Mouse (Mus musculus) retina, postnatal 1 day (tissue): ENCODE results near the gene Sepsecs.
"Not testable (repeated sequence)": the region's sequence is repeated elsewhere in the genome, so short reads cannot be mapped to it uniquely, and the experiment has no call there.

Source experiments
- DNase-seq: peaks from one replicate; pipeline ENCODE4 v3.0.0-alpha.2; 2012

Sepsecs gene

DNA sequence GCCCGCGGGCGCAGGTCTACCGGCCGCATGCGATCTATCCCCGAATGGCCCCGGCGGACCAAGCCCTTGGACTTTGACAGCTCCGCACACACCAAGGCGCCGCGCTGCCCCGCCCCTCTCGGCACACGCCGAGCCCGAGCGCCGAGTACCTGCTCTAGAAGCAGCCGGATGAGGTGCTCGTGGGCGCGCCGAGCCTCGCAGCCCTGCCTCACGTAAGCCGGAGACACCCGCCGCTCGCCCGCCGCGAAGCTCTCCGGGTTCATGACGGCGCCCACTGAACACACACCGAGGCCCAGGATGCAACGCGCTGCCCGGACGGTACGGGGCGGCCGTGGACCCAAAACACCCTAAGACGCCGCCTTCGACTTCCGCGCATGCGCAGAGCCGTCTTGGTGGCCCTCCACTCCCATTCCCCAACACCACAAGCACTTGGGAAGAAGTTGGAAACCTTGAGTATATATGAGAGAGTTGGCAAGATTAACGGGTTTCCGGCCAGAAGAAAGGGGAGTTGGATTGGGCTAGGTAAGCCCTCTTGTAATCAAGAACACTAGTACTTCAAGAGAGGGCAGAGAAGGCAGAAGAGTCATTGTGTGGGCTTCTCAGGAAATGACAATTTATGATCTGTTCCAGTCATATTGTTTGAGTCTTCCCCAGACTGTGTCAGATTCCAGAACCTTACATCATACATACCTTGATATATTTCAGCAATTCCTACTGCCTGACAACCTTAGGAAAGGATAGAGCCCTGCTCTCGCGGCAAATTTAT lies at the start of gene Sepsecs:
TSS of gene Sepsecs (minus strand) at position 283 of the 766 bp plus-strand sequence.
- peak; percentile 95 for DNase-seq

- no peak for DNase-seq
Measured at GRCm38 (mm10) chr5:52716742-52717448, 47.4 kb upstream of the Sepsecs start.

GRCm38 (mm10) chr5:52712704-52713103 lies 43.2 kb upstream of the Sepsecs start:
- DNase-seq: no peak

- DNase-seq: no peak
Measured at GRCm38 (mm10) chr5:52704562-52704961, 35.1 kb upstream of the Sepsecs start.

- DNase-seq: not testable (repeated sequence)
Measured at GRCm38 (mm10) chr5:52697882-52698440, 28.5 kb upstream of the Sepsecs start.

DNA sequence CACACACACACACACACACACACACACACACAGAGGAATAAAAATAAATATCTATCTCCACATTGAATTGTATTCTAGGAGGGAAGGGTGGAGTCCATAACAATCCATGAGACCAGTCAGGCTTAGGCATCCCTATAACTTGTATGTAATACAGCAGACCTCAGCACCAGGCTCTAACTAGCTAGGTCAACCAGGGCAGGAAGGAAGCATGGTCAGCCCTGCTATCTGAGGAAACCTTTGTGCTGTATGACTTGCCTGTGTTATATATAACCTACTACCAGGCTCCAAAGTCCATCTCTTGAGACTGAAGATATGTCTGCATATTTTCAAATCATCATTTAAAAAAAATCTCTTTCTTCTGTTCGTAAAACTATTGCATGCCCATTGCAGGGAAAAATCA lies 27.8 kb upstream of the Sepsecs start:
- DNase-seq: no peak

GRCm38 (mm10) chr5:52687741-52688455 lies 18.4 kb upstream of the Sepsecs start:
- DNase-seq: no peak

DNA sequence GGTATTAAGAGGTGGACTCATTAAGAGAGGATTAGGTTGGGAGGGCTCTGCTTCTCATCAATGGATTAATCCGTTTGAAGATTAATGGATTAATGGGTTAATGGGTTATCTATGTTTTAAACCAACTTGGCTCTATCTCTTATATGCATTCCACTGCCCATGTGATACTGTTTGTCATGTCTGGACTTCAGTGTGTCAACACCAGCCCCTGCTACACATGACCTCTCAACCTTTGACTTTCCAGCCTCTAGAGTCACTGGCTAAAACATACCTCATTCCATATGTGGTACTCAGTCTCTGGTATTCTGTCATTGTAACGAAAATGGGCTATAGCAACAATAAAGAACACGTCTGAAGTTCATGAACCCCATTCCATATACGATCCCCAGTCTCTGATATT lies 11.6 kb upstream of the Sepsecs start:
- DNase-seq: peak; percentile 48

DNA sequence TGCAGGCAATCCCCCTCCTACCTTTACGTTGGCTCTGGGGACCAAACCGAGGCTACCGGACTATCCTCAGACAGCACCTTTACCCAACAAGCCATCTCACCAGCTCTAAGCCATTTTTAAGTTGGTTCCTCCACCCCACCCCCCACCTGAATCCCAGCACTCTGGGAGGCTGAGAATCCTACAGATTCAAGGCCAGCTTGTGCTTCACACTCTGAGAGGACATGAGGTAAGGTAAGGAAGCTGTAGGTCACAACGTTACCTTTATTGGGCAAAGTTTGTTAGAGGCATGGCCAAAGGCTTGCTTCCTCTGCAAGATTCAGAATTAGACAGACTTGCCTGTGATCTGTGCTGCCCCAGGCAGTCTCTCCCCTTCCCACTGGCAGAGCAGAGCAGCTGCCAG lies 10.7 kb upstream of the Sepsecs start:
- no peak for DNase-seq

DNA sequence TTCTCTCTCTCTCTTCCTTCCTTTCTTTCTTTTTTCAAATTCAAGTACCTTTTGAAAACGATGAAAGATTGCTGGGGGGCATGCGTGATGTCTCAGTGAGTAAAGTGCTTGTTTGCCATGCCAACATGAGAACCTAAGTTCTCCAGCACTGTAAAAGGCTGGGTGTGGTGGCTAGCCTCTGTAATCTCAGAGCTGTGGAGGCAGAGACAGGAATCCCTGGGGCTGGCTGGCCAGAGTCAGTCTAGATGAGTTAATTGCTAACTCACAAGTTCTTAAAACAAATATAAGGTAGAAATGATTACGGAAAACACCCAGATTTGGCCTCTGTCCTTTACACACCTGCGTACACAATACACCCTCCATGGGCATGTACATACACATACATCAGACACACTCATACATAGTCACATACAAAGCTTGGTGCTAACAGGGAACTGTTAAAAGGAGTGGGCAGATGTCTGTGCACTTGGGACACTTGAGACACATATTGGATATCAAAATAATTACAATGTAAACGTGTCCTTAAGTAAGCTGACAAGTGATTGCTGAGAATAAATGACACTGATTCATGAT lies 9.1 kb upstream of the Sepsecs start:
- DNase-seq: no peak

GRCm38 (mm10) chr5:52677126-52677525 lies 7.6 kb upstream of the Sepsecs start:
- DNase-seq: no peak

- DNase-seq: no peak
Measured at GRCm38 (mm10) chr5:52674384-52675069, 5.0 kb upstream of the Sepsecs start.

GRCm38 (mm10) chr5:52673341-52673740 lies 3.8 kb upstream of the Sepsecs start:
- no peak for DNase-seq

GRCm38 (mm10) chr5:52670745-52671144 lies 1.2 kb upstream of the Sepsecs start:
- no peak for DNase-seq

DNA sequence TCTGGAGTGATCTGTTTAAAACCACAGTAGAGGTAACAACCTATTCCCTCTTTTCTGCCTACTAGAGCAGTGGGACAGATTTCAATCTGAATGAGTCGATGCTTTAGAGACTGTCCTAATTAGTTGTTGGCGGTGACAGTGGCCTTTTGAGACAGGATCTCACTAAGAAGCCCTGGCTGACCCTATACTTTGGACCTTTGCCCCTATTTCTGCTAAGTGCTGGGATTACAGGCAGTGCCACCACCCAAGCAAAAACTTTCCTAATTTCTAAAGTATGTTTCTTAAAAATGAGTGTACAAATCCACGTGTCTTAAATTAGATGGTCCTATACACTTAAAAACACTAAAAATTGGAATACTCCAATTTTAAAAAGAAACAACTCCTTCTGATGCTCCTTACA lies 2.7 kb downstream of the Sepsecs start:
- DNase-seq: no peak

DNA sequence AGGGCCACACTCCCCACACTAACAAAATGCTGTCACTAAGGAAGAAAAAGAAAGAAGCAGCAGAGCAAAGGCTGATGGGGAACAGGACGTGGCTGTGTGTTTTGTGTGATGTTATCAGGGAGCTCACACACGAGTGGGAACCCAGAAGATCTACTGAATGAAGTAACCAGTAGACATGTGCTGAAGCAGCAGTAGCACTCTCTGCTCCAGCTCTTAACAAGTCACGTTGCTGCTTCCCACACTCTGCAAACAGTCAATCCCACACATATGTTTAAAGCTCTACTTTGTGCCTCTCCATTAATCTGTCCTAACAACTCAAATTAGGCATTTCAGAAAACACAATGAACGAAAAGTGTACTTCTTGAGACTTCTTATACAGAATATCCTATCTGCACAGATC lies 11.6 kb downstream of the Sepsecs start:
- DNase-seq: no peak

DNA sequence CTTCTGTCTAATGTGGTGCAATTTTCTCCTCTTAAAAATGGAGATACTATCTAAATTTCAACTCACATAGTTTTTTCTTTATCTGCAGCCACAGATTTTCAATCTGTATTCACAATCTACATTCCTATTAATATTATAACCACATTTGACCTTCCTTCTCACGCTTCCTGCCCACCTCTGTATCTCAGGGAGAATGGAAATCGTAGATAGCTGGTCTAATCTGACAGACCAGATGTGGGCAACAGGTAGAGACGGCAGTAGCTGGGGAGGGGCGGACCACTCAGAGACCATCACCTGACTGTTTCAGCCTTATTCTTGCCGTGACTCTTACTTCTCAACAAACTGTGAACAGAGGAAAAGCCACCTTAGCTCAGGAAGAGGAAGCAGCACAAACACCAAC lies 12.2 kb downstream of the Sepsecs start:
- no peak for DNase-seq

DNA sequence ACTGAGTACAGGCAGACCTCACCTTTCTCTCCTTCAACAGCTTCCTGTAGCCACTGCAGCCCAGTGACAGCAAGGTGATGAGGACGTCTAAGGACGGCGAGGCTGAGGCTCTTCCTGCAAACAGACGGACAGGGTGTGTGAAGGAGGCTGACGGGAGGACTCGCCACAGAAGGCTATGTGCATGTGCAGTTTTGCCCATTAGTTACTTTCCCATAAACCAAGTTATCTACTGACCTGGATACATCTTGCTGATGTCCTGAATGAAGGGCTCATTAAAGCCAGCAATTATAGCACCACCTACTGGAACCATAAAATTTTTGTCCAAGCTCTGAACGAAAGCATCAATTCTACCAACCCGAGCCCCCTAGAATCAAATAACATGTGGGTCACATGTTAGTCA lies 13.5 kb downstream of the Sepsecs start:
- peak; percentile 57 for DNase-seq

DNA sequence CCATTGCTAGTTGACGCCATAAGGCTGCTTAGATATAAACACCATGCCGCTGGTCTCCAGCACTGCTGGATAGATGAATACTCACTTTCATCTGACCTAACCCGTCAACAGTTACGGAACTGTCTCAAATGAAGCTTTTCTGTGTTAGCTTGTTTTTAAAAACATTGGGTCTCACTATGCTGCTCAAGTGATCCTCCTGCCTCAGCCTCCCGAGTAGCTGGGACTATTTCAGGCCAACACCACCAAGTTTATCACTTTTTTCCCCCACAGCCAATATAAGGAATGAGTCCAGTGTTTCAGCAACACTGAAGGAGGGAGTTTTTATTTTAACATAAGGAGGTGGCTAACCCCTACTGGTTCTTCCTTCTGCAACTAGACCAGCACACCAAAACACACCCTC lies 14.5 kb downstream of the Sepsecs start:
- no peak for DNase-seq

DNA sequence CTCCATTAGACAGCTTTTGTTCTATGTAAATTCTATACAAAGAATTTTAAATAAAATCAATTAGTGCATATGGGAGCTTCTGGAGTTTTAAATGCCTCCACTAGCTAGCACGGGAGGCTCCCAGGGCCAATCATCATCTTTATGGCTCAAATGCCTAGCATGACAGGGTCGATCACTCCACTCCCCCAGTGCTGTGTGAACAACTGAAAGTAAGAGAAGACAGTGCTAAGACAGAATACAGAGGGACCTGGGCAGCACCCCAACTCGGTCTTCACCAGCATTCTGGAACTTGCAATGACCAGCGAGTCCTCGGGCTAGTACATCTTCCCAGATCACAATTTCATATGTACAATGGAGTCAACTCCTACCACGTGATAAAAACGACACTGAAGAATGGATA lies 16.9 kb downstream of the Sepsecs start:
- DNase-seq: no peak

GRCm38 (mm10) chr5:52652086-52652485 lies 17.4 kb downstream of the Sepsecs start:
- no peak for DNase-seq
